Mouse (Mus musculus) urinary bladder, postnatal 10 days (tissue): ENCODE measurements at regions not wholly inside any gene's neighbourhood (a gene's known extent, or its start where the extent isn't known, plus 50 kb on each side); places are given as distances from the start of the nearest gene placed in this dataset.

ENCODE experiments used
- DNase-seq: peaks from one replicate; pipeline ENCODE4 v3.0.0; 2022; ENCODE audit warnings: low spot score

- no peak for DNase-seq
Observed at GRCm38 (mm10) chr5:73930205-73930604, 138.0 kb downstream of the Usp46 start.

GRCm38 (mm10) chr5:73937799-73938198, 130.4 kb downstream of the Usp46 start:
- DNase-seq: no peak

- no peak for DNase-seq
Observed at GRCm38 (mm10) chr5:73938450-73938849, 129.8 kb downstream of the Usp46 start.

GRCm38 (mm10) chr5:73942950-73943349, 125.3 kb downstream of the Usp46 start:
- DNase-seq: no peak

- no peak for DNase-seq
Observed at GRCm38 (mm10) chr5:73945671-73946070, 122.6 kb downstream of the Usp46 start.

GRCm38 (mm10) chr5:73946164-73946563, 122.1 kb downstream of the Usp46 start:
- DNase-seq: no peak

GRCm38 (mm10) chr5:73948031-73948899, 120.0 kb downstream of the Usp46 start:
- no peak for DNase-seq
